Mouse (Mus musculus): ENCODE data around the gene Col18a1. TPM values are rescaled to one million over a fixed set of nuclear protein-coding genes. Genes with fewer than 3 reads are reported as not detected.

Gene Col18a1
- polyA plus RNA-seq, 1 experiment from 2014 or later = 87.8 TPM

- no peak for ATAC-seq (ENCODE audit: low FRiP score, low read depth)
- Histone ChIP-seq H3K27me3 (no peaks in the 10 kb centered on the region), H3K9me3 (no peaks in the 10 kb centered on the region), H3K4me1 (no peaks in the 10 kb centered on the region), H3K4me3 (no peak overlapping the region), H3K4me2 (replicated peaks) (no peak overlapping the region), H3K27ac (no peak overlapping the region), H3K9ac (no peak overlapping the region), H3K36me3 (no peaks in the 10 kb centered on the region)
- WGBS = 60% methylated on average over 4 of the region's 4 CpGs
Measured at GRCm38 (mm10) chr10:77070072-77070471, 96.3 kb downstream of the Col18a1 start.

- Histone ChIP-seq H3K27me3 (no peaks in the 10 kb centered on the region), H3K36me3 (no peaks in the 10 kb centered on the region; the same call in 1 of the 2 replicates), H3K9me3 (no peaks in the 10 kb centered on the region), H3K4me2 (replicated peaks) (no peak overlapping the region), H3K4me3 (no peak overlapping the region), H3K4me1 (no peaks in the 10 kb centered on the region), H3K9ac (no peak overlapping the region), H3K27ac (no peak overlapping the region)
- ATAC-seq (ENCODE audit: low FRiP score, low read depth) = no peak
- WGBS = 83% methylated on average over 7 of the region's 7 CpGs
Measured at GRCm38 (mm10) chr10:77068469-77068868, 97.9 kb downstream of the Col18a1 start.

- Histone ChIP-seq H3K4me1 (no peaks in the 10 kb centered on the region), H3K4me3 (no peak overlapping the region), H3K9ac (no peak overlapping the region), H3K4me2 (replicated peaks) (no peak overlapping the region), H3K27ac (no peak overlapping the region), H3K9me3 (no peaks in the 10 kb centered on the region), H3K36me3 (peaks cover 4% of the 10 kb centered on the region), H3K27me3 (no peaks in the 10 kb centered on the region)
- ATAC-seq (ENCODE audit: low FRiP score, low read depth) = no peak
Measured at GRCm38 (mm10) chr10:77064659-77065058, 101.7 kb downstream of the Col18a1 start.

- WGBS = 92% methylated on average over 3 of the region's 3 CpGs
- peaks cover 4% of the 10 kb centered on the region for H3K36me3 ChIP-seq
Measured at GRCm38 (mm10) chr10:77064239-77064638, 102.1 kb downstream of the Col18a1 start.

GRCm38 (mm10) chr10:77062393-77063010 lies 103.8 kb downstream of the Col18a1 start:
- no peak overlapping the region for H3K27ac ChIP-seq
- H3K9ac ChIP-seq = no peak overlapping the region
- no peak for ATAC-seq (ENCODE audit: low FRiP score, low read depth)
- H3K4me2 ChIP-seq (replicated peaks) = no peak overlapping the region
- 90% methylated on average over 11 of the region's 11 CpGs for WGBS
- no peak overlapping the region for H3K4me3 ChIP-seq
- H3K9me3 ChIP-seq = no peaks in the 10 kb centered on the region
- no peaks in the 10 kb centered on the region for H3K27me3 ChIP-seq
- no peaks in the 10 kb centered on the region for H3K4me1 ChIP-seq
- peaks cover 4% of the 10 kb centered on the region for H3K36me3 ChIP-seq

More at GRCm38 (mm10) chr10:77064239-77064638, 102.1 kb downstream of the Col18a1 start:
- no peaks in the 10 kb centered on the region for H3K4me1 ChIP-seq
- no peak for ATAC-seq (ENCODE audit: low FRiP score, low read depth)
- no peak overlapping the region for H3K9ac ChIP-seq
- no peak overlapping the region for H3K4me2 ChIP-seq (replicated peaks)
- no peaks in the 10 kb centered on the region for H3K27me3 ChIP-seq
- H3K9me3 ChIP-seq = no peaks in the 10 kb centered on the region
- no peak overlapping the region for H3K4me3 ChIP-seq
- no peak overlapping the region for H3K27ac ChIP-seq

GRCm38 (mm10) chr10:77061426-77061825 lies 104.9 kb downstream of the Col18a1 start:
- peaks cover 10% of the 10 kb centered on the region for H3K4me1 ChIP-seq
- 66% methylated on average over 3 of the region's 3 CpGs for WGBS
- H3K9ac ChIP-seq = no peak overlapping the region
- no peak overlapping the region for H3K4me2 ChIP-seq (replicated peaks)
- ATAC-seq (ENCODE audit: low FRiP score, low read depth) = no peak
- peaks cover 4% of the 10 kb centered on the region for H3K36me3 ChIP-seq
- no peaks in the 10 kb centered on the region for H3K27me3 ChIP-seq
- H3K9me3 ChIP-seq = no peaks in the 10 kb centered on the region
- no peak overlapping the region for H3K4me3 ChIP-seq
- no peak overlapping the region for H3K27ac ChIP-seq

GRCm38 (mm10) chr10:77056768-77057167 lies 109.6 kb downstream of the Col18a1 start:
- H3K4me2 ChIP-seq (replicated peaks) = no peak overlapping the region
- no peak for ATAC-seq (ENCODE audit: low FRiP score, low read depth)
- no peak overlapping the region for H3K4me3 ChIP-seq
- WGBS = 72% methylated on average over 10 of the region's 10 CpGs
- peaks cover 10% of the 10 kb centered on the region for H3K4me1 ChIP-seq
- no peak overlapping the region for H3K9ac ChIP-seq
- H3K27ac ChIP-seq = no peak overlapping the region
- H3K9me3 ChIP-seq = no peaks in the 10 kb centered on the region
- H3K36me3 ChIP-seq = peaks cover 10% of the 10 kb centered on the region
- no peaks in the 10 kb centered on the region for H3K27me3 ChIP-seq

- no peak for ATAC-seq (ENCODE audit: low FRiP score, low read depth)
- no peaks in the 10 kb centered on the region for H3K27me3 ChIP-seq
- 92% methylated on average over 3 of the region's 3 CpGs for WGBS
- peaks cover 82% of the 10 kb centered on the region for H3K36me3 ChIP-seq
- no peaks in the 10 kb centered on the region for H3K9me3 ChIP-seq
- H3K9ac ChIP-seq = no peak overlapping the region
- H3K4me3 ChIP-seq = no peak overlapping the region
- no peak overlapping the region for H3K27ac ChIP-seq
- no peak overlapping the region for H3K4me2 ChIP-seq (replicated peaks)
- H3K4me1 ChIP-seq = 0 out of 2 replicates have a peak, but pooled peaks cover 2% of the 10 kb centered on the region
Measured at GRCm38 (mm10) chr10:77048606-77049005, 117.7 kb downstream of the Col18a1 start.

- Histone ChIP-seq H3K9me3 (no peaks in the 10 kb centered on the region), H3K4me3 (no peak overlapping the region), H3K27me3 (no peaks in the 10 kb centered on the region), H3K27ac (no peak overlapping the region), H3K36me3 (peaks cover 86% of the 10 kb centered on the region), H3K4me1 (0 out of 2 replicates have a peak, but pooled peaks cover 2% of the 10 kb centered on the region), H3K4me2 (replicated peaks) (no peak overlapping the region), H3K9ac (no peak overlapping the region)
- no peak for ATAC-seq (ENCODE audit: low FRiP score, low read depth)
- WGBS = 72% methylated on average over 4 of the region's 4 CpGs
Measured at GRCm38 (mm10) chr10:77048196-77048595, 118.2 kb downstream of the Col18a1 start.

- Histone ChIP-seq H3K4me3 (no peak overlapping the region), H3K4me2 (replicated peaks) (no peak overlapping the region), H3K4me1 (peaks cover 19% of the 10 kb centered on the region), H3K36me3 (peaks cover 60% of the 10 kb centered on the region), H3K27me3 (no peaks in the 10 kb centered on the region), H3K27ac (no peak overlapping the region), H3K9me3 (no peaks in the 10 kb centered on the region), H3K9ac (no peak overlapping the region)
- ATAC-seq (ENCODE audit: low FRiP score, low read depth) = no peak
- 88% methylated on average over 8 of the region's 8 CpGs for WGBS
Measured at GRCm38 (mm10) chr10:77038579-77039174, 127.7 kb downstream of the Col18a1 start.

GRCm38 (mm10) chr10:77035487-77035886 lies 130.9 kb downstream of the Col18a1 start:
- no peak overlapping the region for H3K9ac ChIP-seq
- 0 out of 2 replicates have a peak overlapping the region, but pooled peaks have one; percentile 78 for H3K4me2 ChIP-seq (replicated peaks)
- peaks cover 29% of the 10 kb centered on the region for H3K36me3 ChIP-seq
- 76% methylated on average over 6 of the region's 6 CpGs for WGBS
- no peak overlapping the region for H3K4me3 ChIP-seq
- no peak for ATAC-seq (ENCODE audit: low FRiP score, low read depth)
- peaks cover 21% of the 10 kb centered on the region for H3K4me1 ChIP-seq
- H3K9me3 ChIP-seq = no peaks in the 10 kb centered on the region
- H3K27me3 ChIP-seq = no peaks in the 10 kb centered on the region; the same call in 1 of the 2 replicates
- H3K27ac ChIP-seq = no peak overlapping the region

- Histone ChIP-seq H3K4me2 (replicated peaks) (peak overlapping the region; percentile 78), H3K4me3 (peak overlapping the region; percentile 63), H3K9me3 (no peaks in the 10 kb centered on the region), H3K27me3 (no peaks in the 10 kb centered on the region; the same call in 1 of the 2 replicates), H3K27ac (no peak overlapping the region; the same call in 1 of the 2 replicates), H3K9ac (peak overlapping the region; percentile 75), H3K36me3 (peaks cover 12% of the 10 kb centered on the region), H3K4me1 (peaks cover 21% of the 10 kb centered on the region)
- ATAC-seq (ENCODE audit: low FRiP score, low read depth) = peak; percentile 70
- WGBS = under 1% methylated on average over 30 of the region's 30 CpGs
Measured at GRCm38 (mm10) chr10:77033323-77034025, 132.9 kb downstream of the Col18a1 start.
